Mouse (Mus musculus) cerebellum, adult 2 months (tissue): ENCODE results near the gene Sptbn1.

Source experiments
- CTCF ChIP-seq: fragments of 200-500 bp; IDR thresholded peaks from 2 replicates; pipeline ENCODE4 v1.5.1; 2011; ENCODE audit warnings: low read depth, mild to moderate bottlenecking, control low read depth, low read length, moderate library complexity, borderline replicate concordance; ENCODE audit not compliant: insufficient read depth
- POLR2A ChIP-seq: fragments of 200-500 bp; IDR thresholded peaks from 2 replicates; pipeline ENCODE4 v1.6.1; 2011; ENCODE audit warnings: low read length, control low read depth, borderline replicate concordance; ENCODE audit not compliant: insufficient read depth

GRCm38 (mm10) chr11:30235218-30235617, 32.8 kb downstream of the Sptbn1 start:
- TF ChIP-seq CTCF (no peak), POLR2A (no peak)
